8 mouse cellular contexts compared by ENCODE assay signal in the genomic region with DNA sequence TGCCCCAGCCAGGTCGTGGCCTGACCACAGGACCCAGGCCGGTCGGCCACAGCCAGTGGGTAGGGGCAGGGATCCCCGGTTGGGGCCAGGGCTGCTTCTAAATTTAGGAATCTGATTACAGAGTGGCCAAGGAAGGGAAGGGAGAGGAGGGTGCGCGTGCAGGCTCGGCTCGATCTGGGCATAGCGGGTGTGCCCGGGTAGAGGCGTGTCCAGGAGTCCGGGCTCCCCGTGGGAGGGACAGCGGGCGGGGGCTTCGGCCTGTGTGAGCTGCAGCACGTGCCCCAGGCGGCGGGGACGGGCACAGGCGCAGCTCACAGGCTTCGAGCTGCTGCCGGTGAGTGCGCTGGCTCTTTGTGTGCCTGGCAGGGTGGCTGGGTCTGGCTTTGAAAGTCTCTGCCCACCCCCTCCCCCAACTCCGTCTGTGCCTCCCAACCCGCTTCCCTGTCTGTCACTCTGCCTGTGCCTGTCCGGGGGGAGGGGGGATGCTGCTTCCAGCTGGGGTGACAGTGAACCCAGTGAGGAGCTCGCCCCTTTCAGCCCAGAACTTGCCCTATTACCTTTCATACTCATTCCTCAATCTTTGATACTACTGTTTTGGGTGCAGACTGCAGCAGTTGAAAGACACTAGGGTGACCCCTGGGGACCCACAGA. TPM values are rescaled to one million over a fixed set of nuclear protein-coding genes. Genes with fewer than 3 reads are reported as not detected.
A peak's percentile ranks its signal among the peaks of the same experiment; 100 is the strongest.
DNase-seq lines count a peak whose midpoint lies in the region; ATAC-seq and TF ChIP-seq lines count a peak whose summit lies in the region.

A gene (plus strand): TSS at position 235 of the 651 bp plus-strand sequence.

- H3K4me1 ChIP-seq in embryonic facial prominence, embryonic 12.5 days, result peaks cover 52% of the 10 kb centered on the region
- peaks cover 46% of the 10 kb centered on the region for H3K4me1 ChIP-seq in heart, embryonic 11.5 days (ENCODE audit: control insufficient read depth, insufficient read depth, low read length)
- peaks cover 49% of the 10 kb centered on the region for H3K4me1 ChIP-seq in kidney, embryonic 14.5 days (ENCODE audit: control insufficient read depth, insufficient read depth, low read length)
- peaks cover 0 to 3% of the 10 kb centered on the region in 2 experiments; a peak in 1 of 4 replicates for H3K4me1 ChIP-seq in liver, embryonic 14.5 days (replicated peaks; ENCODE audit: control insufficient read depth in 2 of 2, insufficient read depth in 2 of 2, low read length in 1 of 2)

- TF ChIP-seq CTCF in liver, embryonic 14.5 days (IDR thresholded peaks at IDR 0.05; ENCODE audit: low read depth), result no peak

- H3K4me2 ChIP-seq in embryonic facial prominence, embryonic 12.5 days (replicated peaks), result peak within 1 kb of the TSS; percentile 77
- peak within 1 kb of the TSS; percentile 91 for H3K4me2 ChIP-seq in heart, embryonic 11.5 days
- peak within 1 kb of the TSS; percentile 84 for H3K4me2 ChIP-seq in kidney, embryonic 14.5 days (replicated peaks; ENCODE audit: low read depth, low read length)
- H3K4me2 ChIP-seq in liver, embryonic 14.5 days (ENCODE audit: low read depth), result peak within 1 kb of the TSS; percentile 66

- peaks cover 20% of the 10 kb centered on the region for H3K36me3 ChIP-seq in embryonic facial prominence, embryonic 12.5 days
- H3K36me3 ChIP-seq in heart, embryonic 11.5 days (ENCODE audit: control insufficient read depth, insufficient read depth, low read length), result peaks cover 12% of the 10 kb centered on the region
- peaks cover 18% of the 10 kb centered on the region for H3K36me3 ChIP-seq in kidney, embryonic 14.5 days (ENCODE audit: control insufficient read depth, insufficient read depth, low read length)
- H3K36me3 ChIP-seq in liver, embryonic 14.5 days (replicated peaks; ENCODE audit: control insufficient read depth, insufficient read depth, low read depth), result no peaks in the 10 kb centered on the region

- H3K27ac ChIP-seq in embryonic facial prominence, embryonic 12.5 days, result peak within 1 kb of the TSS; percentile 97
- peak within 1 kb of the TSS; percentile 92 for H3K27ac ChIP-seq in heart, embryonic 11.5 days (ENCODE audit: low read depth, low read length)
- H3K27ac ChIP-seq in kidney, embryonic 14.5 days (ENCODE audit: low read depth, low read length), result peak within 1 kb of the TSS; percentile 88
- no peak within 1 kb of the TSS for H3K27ac ChIP-seq in liver, embryonic 14.5 days

- no peak for TF ChIP-seq EP300 in liver, embryonic 14.5 days (IDR thresholded peaks at IDR 0.05; ENCODE audit: low read depth)

- H3K4me3 ChIP-seq in embryonic facial prominence, embryonic 12.5 days, result peak within 1 kb of the TSS; percentile 86
- peak within 1 kb of the TSS; percentile 82 for H3K4me3 ChIP-seq in heart, embryonic 11.5 days (ENCODE audit: low read depth, low read length)
- H3K4me3 ChIP-seq in kidney, embryonic 14.5 days (ENCODE audit: low read length), result peak within 1 kb of the TSS; percentile 84
- peak within 1 kb of the TSS; percentile 51 to 61; a peak in 3 of 4 replicates for H3K4me3 ChIP-seq in liver, embryonic 14.5 days (ENCODE audit: insufficient read depth in 1 of 2, low read depth in 2 of 2, low read length in 2 of 2)

- no peaks in the 10 kb centered on the region for H3K9me3 ChIP-seq in embryonic facial prominence, embryonic 12.5 days
- no peaks in the 10 kb centered on the region for H3K9me3 ChIP-seq in heart, embryonic 11.5 days (replicated peaks; ENCODE audit: control insufficient read depth, low read length)
- H3K9me3 ChIP-seq in kidney, embryonic 14.5 days (ENCODE audit: control insufficient read depth, low read length), result peaks cover 3% of the 10 kb centered on the region; the same call in 1 of the 2 replicates
- no peaks in the 10 kb centered on the region for H3K9me3 ChIP-seq in liver, embryonic 14.5 days (ENCODE audit: control insufficient read depth, low read length)

- peak; percentile 30 for ATAC-seq in embryonic facial prominence, embryonic 12.5 days (ENCODE audit: insufficient number of reproducible peaks, insufficient read depth, low FRiP score, low TSS enrichment)
- peak; percentile 32 for ATAC-seq in heart, embryonic 11.5 days (replicated peaks; ENCODE audit: insufficient number of reproducible peaks, low FRiP score, low TSS enrichment)
- ATAC-seq in kidney, embryonic 14.5 days (ENCODE audit: low FRiP score, low TSS enrichment), result peak; percentile 30
- ATAC-seq in liver, embryonic 14.5 days (ENCODE audit: insufficient read depth), result no peak

- DNase-seq in 3134 (ENCODE audit: extremely low read depth, insufficient read length, low spot score) (peak; percentile 81), NIH3T3 (ENCODE audit: low read depth) (peak; percentile 11)
- DNase-seq in liver, embryonic 14.5 days (ENCODE audit: low read depth in 3 of 3, low spot score in 3 of 3), result no peak
- DNase-seq in neural tube, embryonic 10.5 days (ENCODE audit: extremely low spot score, low spot score), result peak; percentile 84
- DNase-seq in urinary bladder, adult 2 months (ENCODE audit: low spot score), result peak; percentile 69

- H3K9ac ChIP-seq in embryonic facial prominence, embryonic 12.5 days, result peak within 1 kb of the TSS; percentile 91
- peak within 1 kb of the TSS; percentile 93 for H3K9ac ChIP-seq in heart, embryonic 11.5 days (ENCODE audit: low read depth, low read length)
- H3K9ac ChIP-seq in kidney, embryonic 14.5 days (ENCODE audit: low read depth, low read length), result peak within 1 kb of the TSS; percentile 95
- no peak within 1 kb of the TSS; the same call in 1 of the 2 replicates for H3K9ac ChIP-seq in liver, embryonic 14.5 days (replicated peaks)

- 1% methylated on average over 28 of the region's 28 CpGs for WGBS in embryonic facial prominence, embryonic 12.5 days
- WGBS in heart, embryonic 11.5 days (ENCODE audit: insufficient replicate concordance), result 1% methylated on average over 28 of the region's 28 CpGs
- WGBS in kidney, embryonic 14.5 days, result 4% methylated on average over 27 of the region's 28 CpGs
- under 1% methylated on average over 28 of the region's 28 CpGs for WGBS in liver, embryonic 14.5 days (ENCODE audit: insufficient replicate concordance)

- no peaks in the 10 kb centered on the region for H3K27me3 ChIP-seq in embryonic facial prominence, embryonic 12.5 days
- H3K27me3 ChIP-seq in heart, embryonic 11.5 days (ENCODE audit: control insufficient read depth, insufficient read depth, low read length), result no peaks in the 10 kb centered on the region
- no peaks in the 10 kb centered on the region for H3K27me3 ChIP-seq in kidney, embryonic 14.5 days (ENCODE audit: control insufficient read depth, insufficient read depth, low read length)
- H3K27me3 ChIP-seq in liver, embryonic 14.5 days (ENCODE audit: control insufficient read depth, insufficient read depth, low read length), result peaks cover 15% of the 10 kb centered on the region

RNA-seq across cellular contexts. Expression of the gene that starts here (rescaled TPM):
- 40.8 and 43.5 TPM in 2 replicates for polyA plus RNA-seq in embryonic facial prominence, embryonic 12.5 days (2016; fragmentation: Nextera tagmentation; extraction: Ambion mirVana)
- 8.4 and 9.5 TPM in 2 replicates for polyA plus RNA-seq in heart, embryonic 11.5 days (2014; fragmentation: Nextera tagmentation; extraction: Ambion mirVana)
- polyA plus RNA-seq in kidney, embryonic 14.5 days (2014; fragmentation: Nextera tagmentation; extraction: Ambion mirVana), result 9.8 and 16.0 TPM in 2 replicates
- 1.7 and 2.0 TPM in 2 replicates for polyA plus RNA-seq in liver, embryonic 14.5 days (2012; rRNA removed)
- 0.36 and 0.58 TPM in 2 replicates for polyA plus RNA-seq in liver, embryonic 14.5 days (2014; fragmentation: Nextera tagmentation; extraction: Ambion mirVana)
- polyA plus RNA-seq in urinary bladder, adult 2 months (2012; rRNA removed), result 10.2 and 10.4 TPM in 2 replicates

Comparison
In these comparisons a context has a peak if more than half of its experiments do, and no peak if none do; other contexts are left out.
1. DNase-seq: peak in 3134 (single experiment), NIH3T3 (single experiment), neural tube, embryonic 10.5 days (single experiment) and urinary bladder, adult 2 months (single experiment); none in liver, embryonic 14.5 days (0 of 3).
2. Peak in every context shown above with its lines, with median percentiles within 50 percentile points of each other: H3K4me2 ChIP-seq and H3K4me3 ChIP-seq.